Mouse (Mus musculus) megakaryocyte-erythroid progenitor cell, adult 5-6 weeks (primary cell): ENCODE results near the gene Dupd1. TPM values are rescaled to one million over a fixed set of nuclear protein-coding genes. Genes with fewer than 3 reads are reported as not detected.
"Not testable (repeated sequence)": the region's sequence is repeated elsewhere in the genome, so short reads cannot be mapped to it uniquely, and the experiment has no call there.

Experiments
- ATAC-seq: replicated peaks from 2 replicates; pipeline ENCODE4 v1.8.0; 2016; ENCODE audit warnings: mild to moderate bottlenecking, inconsistent platforms; ENCODE audit not compliant: severe bottlenecking, poor library complexity, low FRiP score, low TSS enrichment
- total RNA-seq, 2 experiments: library from RNA; stranded (forward) in 1 of 2; stranded (reverse) in 1 of 2; fragments of 200-1000, 215-1000 nt in 1 of 2; fragments of >200 nt in 1 of 2; fragmentation: Nextera tagmentation in 1 of 2; gene quantifications; 2 replicates each; pipeline ENCODE4 v1.2.3; 2014 to 2017

Dupd1 gene
- total RNA-seq, 2 experiments from 2014 or later = not detected

- ATAC-seq = no peak
Measured at GRCm38 (mm10) chr14:21679631-21680201, 34.7 kb downstream of the Dupd1 start.

GRCm38 (mm10) chr14:21678509-21679285 is 35.7 kb downstream of the Dupd1 start:
- peak; percentile 69 for ATAC-seq

- no peak for ATAC-seq
Measured at GRCm38 (mm10) chr14:21676223-21676622, 38.2 kb downstream of the Dupd1 start.

- no peak for ATAC-seq
Measured at GRCm38 (mm10) chr14:21674471-21674870, 39.9 kb downstream of the Dupd1 start.

GRCm38 (mm10) chr14:21673100-21673499 is 41.3 kb downstream of the Dupd1 start:
- ATAC-seq = no peak

GRCm38 (mm10) chr14:21670422-21671006 is 43.9 kb downstream of the Dupd1 start:
- ATAC-seq = not testable (repeated sequence)

GRCm38 (mm10) chr14:21669633-21670421 is 44.5 kb downstream of the Dupd1 start:
- no peak for ATAC-seq

- ATAC-seq = no peak
Measured at GRCm38 (mm10) chr14:21669218-21669617, 45.2 kb downstream of the Dupd1 start.

GRCm38 (mm10) chr14:21662465-21663142 is 51.8 kb downstream of the Dupd1 start:
- ATAC-seq = peak; percentile 89

GRCm38 (mm10) chr14:21659652-21660051 is 54.7 kb downstream of the Dupd1 start:
- ATAC-seq = peak; percentile 81

GRCm38 (mm10) chr14:21659155-21659554 is 55.2 kb downstream of the Dupd1 start:
- no peak for ATAC-seq

- 0 out of 2 replicates have a peak, but pooled peaks have one; percentile 52 for ATAC-seq
Measured at GRCm38 (mm10) chr14:21653813-21654212, 60.6 kb downstream of the Dupd1 start.

GRCm38 (mm10) chr14:21640806-21641435 is 73.5 kb downstream of the Dupd1 start:
- no peak for ATAC-seq

- ATAC-seq = no peak
Measured at GRCm38 (mm10) chr14:21636548-21636947, 77.8 kb downstream of the Dupd1 start.

GRCm38 (mm10) chr14:21631665-21632200 is 82.6 kb downstream of the Dupd1 start:
- no peak for ATAC-seq
